Mouse (Mus musculus): ENCODE measurements around the gene Aox3.

The Aox3 gene

DNA sequence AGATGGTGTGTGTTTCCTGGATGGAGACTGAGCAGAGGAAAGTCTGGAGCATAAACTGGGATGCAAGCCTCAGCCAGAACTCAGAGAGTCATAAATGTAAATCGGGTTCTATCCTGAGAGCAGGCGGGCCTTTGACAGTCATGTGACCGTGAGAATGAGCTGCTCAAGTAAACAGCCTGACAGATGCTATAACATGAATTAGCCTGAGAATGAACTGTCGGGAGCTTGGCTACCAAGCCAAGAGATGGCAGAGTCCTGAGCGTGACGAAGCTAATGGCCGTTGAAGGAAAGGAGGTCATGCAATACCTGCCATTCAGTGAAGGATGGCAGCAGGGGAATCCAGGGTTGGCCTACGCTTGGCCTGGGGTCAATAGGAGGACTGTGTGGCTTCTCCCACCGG lies 84.1 kb downstream of the Aox3 start:
- DNase-seq (ENCODE audit: extremely low spot score, low spot score), result no peak

DNA sequence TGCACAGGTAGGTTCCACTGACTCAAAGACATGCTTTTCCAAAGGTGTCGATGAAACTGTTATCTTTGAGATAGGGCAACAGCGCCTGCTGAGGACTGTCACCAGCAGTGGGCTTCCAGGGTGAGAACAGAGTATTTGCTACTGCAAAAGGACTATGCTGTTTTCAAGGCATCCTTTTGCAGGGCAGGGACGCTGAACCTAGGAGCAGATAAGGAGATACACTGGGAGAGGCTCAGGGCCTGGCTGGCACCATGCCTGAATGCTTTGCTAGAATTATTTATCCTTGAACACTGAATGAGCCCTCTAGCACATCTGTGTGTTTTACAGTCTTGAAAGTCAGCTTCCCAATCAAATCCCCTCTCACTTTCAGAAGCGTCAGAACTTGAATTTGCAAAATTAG lies 85.5 kb downstream of the Aox3 start:
- DNase-seq (ENCODE audit: extremely low spot score, low spot score), result no peak

DNA sequence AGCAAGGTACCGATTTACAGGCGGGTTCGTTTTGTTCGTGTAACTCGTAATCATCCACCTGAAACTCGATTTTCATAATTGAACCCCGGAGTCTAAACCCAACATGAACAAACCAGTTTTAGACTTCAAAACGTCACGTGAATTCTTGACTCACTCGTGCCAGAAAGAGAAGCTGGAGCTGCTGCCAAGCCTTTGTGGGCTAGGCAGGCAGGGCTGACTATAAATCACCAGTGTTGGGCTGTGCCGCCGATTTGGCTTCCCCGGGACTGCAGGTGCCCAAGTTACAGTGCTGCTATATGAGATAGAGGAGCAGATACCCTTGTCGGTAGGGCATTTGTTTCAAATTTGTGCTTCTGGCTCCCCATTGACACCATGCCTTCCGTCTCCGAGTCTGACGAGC lies 97.3 kb downstream of the Aox3 start, which contains the start of gene Aox4:
Aox4 (plus strand) TSS at position 195 of the 400 bp plus-strand sequence.
- no peak for DNase-seq (ENCODE audit: extremely low spot score, low spot score)

DNA sequence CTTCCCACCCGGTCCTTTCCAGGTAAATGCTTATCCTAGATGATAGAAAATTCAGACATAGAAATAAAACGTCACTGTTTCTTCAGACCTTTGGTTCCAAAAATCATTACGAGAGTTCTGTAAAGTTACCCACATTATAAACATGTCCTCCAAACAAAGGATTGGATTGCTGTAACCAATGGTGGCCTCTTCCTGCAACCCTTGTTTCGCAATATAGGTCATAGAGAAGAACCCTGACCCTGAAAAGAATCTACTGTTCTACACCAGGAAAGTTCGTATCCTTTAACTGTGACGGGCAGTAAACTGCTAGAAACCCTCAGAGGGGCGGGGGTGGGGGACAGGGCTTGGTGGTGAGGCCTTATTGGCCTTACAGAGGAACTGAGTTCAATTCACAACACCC lies 99.9 kb downstream of the Aox3 start:
- no peak for DNase-seq (ENCODE audit: extremely low spot score, low spot score)

DNA sequence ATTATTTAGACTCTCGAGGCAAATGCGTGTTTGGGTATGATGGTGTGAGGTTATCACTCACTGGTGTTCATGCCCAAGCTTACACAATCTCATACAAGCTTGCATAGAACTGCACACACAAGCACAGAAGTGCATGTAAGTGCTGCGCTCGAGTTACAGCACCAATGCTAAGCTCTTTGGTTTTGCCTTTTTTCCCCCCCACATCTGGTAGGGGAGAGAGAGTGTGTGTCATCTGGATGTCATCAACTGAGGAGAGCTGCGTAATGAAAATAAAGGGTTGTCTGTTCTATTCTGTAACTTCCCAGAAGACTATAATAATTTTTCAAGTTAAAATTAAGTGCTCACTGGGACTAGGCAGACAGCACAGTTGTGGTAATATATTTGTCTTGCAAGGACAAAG lies 100.9 kb downstream of the Aox3 start:
- DNase-seq (ENCODE audit: extremely low spot score, low spot score), result no peak

DNA sequence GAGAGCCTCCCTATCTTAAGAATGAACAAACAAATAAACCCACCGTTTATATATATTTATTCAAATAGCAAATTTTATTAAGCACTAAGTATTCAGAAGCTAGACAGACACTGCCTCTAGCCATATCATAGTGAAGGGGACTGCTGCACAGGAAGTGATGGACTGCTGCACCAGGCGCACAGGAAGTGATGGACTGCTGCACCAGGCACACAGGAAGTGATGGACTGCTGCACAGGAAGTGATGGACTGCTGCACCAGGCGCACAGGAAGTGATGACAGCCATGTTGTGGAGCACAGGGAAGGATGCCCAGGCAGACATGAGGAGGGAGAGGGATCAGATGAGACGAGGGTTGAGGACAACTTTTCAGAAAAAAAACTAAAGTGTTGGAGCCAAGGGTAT lies 102.4 kb downstream of the Aox3 start:
- DNase-seq (ENCODE audit: extremely low spot score, low spot score), result no peak

DNA sequence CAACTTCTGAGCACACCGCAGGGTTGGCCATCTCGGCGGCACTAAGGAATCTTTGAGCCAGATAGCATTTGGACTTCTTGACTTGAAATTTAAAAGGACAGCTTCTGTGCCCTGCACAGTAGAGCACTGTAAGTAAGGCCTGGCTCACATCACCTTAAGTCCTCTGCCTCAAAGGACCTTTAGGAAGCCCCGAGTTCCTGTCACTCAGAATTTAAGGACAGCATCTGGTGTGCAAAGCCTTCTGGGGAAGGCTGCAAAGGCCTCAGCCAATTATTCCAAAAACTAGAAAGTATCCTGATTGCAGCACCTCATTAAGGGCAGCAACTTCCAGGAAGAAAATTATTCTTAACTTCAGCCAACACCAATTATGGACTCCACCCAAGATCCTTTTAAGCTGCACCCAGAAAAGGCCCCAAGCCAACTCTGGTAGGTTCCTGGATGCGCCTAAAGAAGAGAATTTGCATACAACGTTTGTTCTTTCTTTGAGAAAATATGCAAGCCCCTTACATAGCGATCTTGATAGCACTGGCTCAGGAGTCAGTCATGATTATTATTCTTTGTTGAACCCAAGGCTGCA lies 103.1 kb downstream of the Aox3 start:
- no peak for DNase-seq (ENCODE audit: extremely low spot score, low spot score)

DNA sequence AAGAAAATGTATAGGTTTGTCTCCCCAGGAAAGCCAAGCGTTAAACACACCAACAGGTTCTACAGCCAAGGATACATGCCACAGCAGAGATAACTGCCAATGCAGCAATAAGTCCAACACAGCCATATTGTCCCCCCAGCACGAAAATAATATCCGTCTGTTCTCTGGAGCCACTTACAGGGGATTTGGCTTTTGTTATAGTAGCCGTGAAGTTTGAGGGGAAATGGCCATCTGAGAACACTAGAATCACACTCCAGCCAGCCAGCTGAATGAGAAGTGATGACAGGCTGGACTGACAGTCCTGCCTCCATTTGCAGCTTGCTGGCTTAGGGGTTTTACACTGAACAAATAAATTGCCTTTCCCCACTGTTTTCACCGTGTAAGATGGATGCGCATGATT lies 108.1 kb downstream of the Aox3 start:
- no peak for DNase-seq (ENCODE audit: extremely low spot score, low spot score)

DNA sequence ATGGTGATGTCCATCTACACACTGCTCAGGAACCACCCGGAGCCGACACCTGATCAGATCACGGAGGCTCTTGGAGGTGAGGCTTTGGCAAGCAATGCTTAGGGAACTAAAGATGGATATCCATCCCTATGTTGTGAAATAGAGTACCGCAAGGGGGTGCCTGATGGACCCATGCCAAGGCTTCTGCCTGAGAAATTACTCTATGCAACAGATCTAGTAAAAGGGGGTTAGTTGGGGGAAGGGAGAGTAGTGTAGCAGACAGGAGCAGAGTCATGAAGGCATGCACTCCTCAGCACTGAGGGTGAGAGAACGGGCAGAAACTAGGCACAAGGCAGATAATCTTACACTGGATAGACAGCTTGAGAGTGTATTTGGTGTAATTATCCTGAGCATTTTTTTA lies 108.9 kb downstream of the Aox3 start:
- DNase-seq (ENCODE audit: extremely low spot score, low spot score), result no peak

DNA sequence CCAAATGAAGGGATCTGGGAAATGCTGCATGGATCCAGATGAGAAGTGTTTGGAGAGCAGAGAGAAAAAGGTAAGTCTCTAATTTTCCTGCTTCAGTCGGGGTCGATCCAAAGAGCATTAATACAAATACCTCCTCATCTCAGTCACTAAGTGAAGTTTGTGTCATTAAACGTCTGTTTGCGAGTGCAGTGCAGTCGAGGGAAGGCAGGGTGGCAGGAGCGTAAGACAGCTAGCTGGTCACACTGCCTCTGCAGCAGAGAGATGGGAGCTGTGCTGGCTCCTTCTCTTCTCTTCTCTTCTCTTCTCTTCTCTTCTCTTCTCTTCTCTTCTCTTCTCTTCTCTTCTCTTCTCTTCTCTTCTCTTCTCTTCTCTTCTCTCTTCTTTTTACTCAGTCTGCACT lies 115.2 kb downstream of the Aox3 start:
- no peak for DNase-seq (ENCODE audit: extremely low spot score, low spot score)

DNA sequence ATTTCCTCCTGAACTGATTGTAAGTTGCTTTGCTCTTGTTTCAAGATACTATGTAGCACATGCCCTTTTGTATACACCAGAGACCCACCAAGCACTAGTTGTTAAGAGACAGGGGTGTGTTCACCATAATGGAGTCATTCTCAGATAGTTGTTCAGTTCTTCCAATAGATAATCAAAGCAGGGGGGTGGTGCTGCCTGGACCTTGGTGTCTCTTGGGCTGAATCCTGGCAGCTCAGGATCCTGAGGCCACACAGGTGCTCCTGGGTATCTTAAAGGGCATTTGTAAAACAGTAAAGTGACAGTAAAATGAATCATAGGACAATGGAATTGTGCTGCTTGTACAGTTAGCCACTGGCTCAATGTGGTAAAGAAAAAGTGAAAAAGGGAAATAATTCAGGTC lies 116.0 kb downstream of the Aox3 start:
- no peak for DNase-seq (ENCODE audit: extremely low spot score, low spot score)

DNA sequence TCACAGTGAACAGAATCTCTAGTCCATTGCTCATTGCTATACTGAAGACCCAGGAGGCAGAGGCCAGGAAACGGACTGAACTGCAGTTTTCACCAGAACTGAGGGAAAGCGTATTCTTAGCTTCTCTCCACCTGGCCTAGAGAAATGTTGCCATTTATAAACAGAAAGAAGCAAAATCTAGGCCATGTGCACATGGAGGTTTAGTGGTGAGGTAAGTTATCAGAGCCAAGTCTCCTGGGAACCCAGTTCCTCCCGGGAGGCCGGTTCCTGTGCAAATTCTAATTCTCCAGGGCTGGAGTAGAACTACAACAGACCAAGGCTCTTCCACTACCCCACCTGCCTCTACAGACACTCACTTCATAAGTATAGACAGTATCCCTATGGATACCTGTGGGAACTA lies 116.8 kb downstream of the Aox3 start:
- no peak for DNase-seq (ENCODE audit: extremely low spot score, low spot score)

DNA sequence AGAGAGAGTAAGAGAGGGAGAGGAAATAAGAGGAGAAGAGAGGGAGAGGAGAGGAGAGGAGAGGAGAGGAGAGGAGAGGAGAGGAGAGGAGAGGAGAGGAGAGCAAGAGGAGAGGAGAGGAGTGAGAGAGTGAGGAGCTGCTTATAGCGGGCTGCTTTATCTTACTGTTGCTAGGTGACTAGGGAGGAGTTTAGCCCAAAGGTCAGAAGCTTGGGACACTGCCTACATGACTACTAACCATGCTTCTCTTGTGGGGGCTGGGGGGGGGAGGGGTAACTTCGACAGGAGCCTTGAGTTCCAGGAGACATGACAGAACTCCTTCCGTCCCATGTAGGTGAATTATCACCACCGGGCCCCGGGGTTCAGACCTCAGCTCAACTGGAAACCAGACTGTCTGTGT lies 117.6 kb downstream of the Aox3 start:
- no peak for DNase-seq (ENCODE audit: extremely low spot score, low spot score)

DNA sequence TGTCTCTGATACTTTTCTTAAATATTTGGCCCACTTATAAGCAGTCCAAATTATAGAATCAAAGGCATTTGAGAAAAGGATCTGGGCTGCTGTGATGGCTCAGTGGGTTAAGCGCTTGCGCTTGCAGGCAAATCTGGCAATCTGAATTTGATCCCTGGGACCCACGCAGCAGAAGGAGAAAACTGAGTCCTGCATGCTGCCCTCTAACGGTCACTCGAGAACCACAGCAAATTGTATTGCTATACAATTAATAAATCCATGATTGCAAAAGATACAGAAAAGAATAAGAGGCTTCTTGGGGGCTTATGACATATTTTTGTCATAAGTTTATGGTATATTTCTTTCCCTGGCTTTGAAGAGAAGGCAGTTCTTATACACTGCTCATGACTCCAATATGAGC lies 122.5 kb downstream of the Aox3 start:
- DNase-seq (ENCODE audit: extremely low spot score, low spot score), result no peak

DNA sequence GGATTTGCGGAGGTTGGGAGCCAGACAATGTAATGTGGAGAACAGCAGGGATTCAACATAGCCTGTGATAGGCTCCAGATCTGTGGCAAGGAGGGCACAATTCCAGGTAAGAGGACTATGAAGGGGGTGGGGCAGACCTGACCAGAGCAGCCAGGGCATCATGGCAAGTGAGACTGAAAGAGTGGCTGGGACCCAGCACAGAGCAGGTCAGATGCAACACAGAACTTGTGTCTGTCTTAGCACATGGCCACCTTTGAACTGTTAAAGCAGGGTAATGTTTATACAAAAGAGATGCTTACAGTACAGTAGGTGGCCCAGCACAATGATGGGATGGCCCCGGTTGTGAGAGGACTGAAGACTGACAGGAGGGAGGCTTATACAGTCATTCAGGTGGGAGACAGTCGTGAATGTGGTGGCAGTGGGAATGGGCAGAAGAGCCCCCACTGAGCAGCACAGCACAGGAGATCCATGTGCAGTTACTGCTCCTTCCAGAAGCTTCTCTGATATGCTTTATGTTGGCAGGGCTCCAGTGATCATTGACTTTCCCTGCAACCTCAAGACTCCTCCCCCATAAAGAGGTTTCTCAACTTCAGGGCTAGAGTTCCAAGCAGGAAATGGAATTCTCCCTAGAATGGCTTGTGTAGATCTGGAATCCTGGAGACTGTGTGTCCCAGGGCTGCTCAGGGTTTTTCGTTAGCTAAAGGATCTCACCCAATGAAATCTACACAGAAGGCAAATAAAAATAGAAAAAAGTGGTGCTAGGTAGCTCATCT lies 124.8 kb downstream of the Aox3 start:
- DNase-seq (ENCODE audit: extremely low spot score, low spot score), result no peak

DNA sequence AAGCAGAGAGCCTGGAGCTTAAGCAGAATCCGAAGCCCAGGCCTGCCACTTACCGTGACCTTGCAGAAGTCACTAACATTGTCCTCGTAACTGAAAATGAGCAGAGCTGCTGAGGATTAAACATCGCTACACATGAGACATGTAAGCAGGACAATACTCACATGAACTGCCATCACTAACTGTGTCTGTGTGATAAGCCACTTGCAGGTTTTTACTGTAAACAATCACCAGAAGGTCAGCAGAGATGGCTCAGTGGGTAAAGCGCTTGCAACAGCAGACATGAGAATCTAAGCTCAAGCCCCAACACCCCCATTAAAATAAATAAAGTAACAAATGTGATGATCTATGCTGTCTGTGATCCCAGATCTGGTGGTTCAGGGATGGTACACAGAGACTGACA lies 125.5 kb downstream of the Aox3 start:
- DNase-seq (ENCODE audit: extremely low spot score, low spot score), result no peak

DNA sequence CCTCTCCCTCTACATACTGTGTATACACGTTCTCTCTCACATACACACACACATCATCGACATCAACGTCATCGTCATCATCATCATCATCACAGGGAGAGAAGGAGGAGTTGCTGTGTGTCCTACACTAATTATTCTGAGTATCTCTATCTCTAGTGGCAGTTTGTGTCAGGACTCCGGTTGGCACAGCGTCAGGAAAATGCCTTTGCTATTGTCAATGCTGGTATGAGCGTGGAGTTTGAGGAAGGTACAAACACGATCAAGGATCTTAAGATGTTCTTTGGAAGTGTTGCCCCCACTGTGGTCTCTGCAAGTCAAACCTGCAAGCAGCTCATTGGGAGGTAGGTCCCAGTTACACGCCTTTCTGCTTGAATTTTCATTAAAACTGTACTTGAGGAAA lies 126.0 kb downstream of the Aox3 start:
- no peak for DNase-seq (ENCODE audit: extremely low spot score, low spot score)

DNA sequence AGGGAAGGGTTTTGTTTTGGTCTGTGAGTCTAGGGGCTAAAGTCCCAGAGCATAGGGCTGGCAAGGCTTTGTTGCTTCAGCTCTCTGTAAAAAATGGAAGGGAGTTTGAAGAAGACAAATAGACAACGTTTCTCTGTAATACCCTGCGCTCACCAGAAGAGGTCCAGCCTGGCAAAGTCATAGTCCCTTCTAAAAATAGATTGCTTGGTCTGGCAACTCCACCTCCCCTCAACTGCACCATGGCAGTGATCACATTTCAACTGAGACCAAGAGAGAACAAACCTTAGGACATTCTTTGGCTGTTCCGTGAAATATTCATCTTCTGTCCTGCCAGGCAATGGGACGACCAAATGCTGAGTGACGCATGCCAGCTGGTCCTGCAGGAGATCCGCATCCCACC lies 127.4 kb downstream of the Aox3 start:
- DNase-seq (ENCODE audit: extremely low spot score, low spot score), result no peak

DNA sequence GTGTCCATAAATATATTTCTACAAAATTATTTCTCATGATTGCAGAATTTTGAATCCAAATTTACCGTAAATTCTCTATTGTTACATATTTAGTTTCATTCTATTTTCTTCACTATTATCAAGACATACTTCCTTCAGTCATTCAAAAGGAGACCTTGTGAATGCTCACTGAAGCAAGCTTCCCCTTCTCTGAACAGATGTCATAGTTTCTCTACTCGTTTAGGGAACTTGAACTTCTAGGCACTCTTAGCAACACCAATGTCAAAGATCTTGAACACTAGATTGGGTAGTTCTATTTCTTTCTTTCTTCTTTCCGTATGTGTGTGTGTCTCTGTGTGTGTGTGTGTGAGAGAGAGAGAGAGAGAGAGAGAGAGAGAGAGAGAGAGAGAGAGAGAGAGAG lies 131.6 kb downstream of the Aox3 start:
- no peak for DNase-seq (ENCODE audit: extremely low spot score, low spot score)

DNA sequence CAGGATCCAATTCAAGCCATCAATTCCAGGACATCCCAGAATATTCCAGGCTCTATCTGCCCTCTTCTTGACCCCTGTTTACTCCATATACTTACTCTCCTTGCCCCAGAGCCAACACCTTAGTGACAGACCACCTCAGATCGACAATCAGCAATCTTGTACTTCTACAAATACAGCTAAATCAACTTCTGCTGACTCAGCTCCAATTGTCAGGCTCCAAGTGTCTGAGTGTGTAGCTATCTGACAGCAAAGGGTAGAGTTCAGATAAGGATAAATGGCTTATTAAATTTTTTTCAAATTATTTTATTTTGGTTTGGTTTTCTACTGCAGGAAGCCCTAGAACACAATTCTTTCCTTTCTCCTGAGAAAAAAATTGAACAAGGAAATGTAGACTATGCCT lies 135.6 kb downstream of the Aox3 start:
- DNase-seq (ENCODE audit: extremely low spot score, low spot score), result no peak

All from neural tube, embryonic 10.5 days (tissue).